Mouse (Mus musculus) heart, postnatal 10 days (tissue): ENCODE data around the gene 9530077C05Rik. TPM values are rescaled to one million over a fixed set of nuclear protein-coding genes. Genes with fewer than 3 reads are reported as not detected.
"Not testable (repeated sequence)": the region's sequence is repeated elsewhere in the genome, so short reads cannot be mapped to it uniquely, and the experiment has no call there.

ENCODE experiments used
- DNase-seq, 2 experiments: peaks; one replicate each; pipeline ENCODE4 v3.0.0; 2021
- intact Hi-C: fragments of 180-260 bp; cut with DNase I; formaldehyde crosslinking; loops from one replicate; pipeline ENCODE4 v1.15.1; 2025
- total RNA-seq, 2 experiments: library from RNA; stranded (reverse); gene quantifications; 2 replicates each; pipeline ENCODE4 v1.2.3; 2021

9530077C05Rik gene
- under 1 TPM; 0.35 to 0.43 TPM for total RNA-seq

DNA sequence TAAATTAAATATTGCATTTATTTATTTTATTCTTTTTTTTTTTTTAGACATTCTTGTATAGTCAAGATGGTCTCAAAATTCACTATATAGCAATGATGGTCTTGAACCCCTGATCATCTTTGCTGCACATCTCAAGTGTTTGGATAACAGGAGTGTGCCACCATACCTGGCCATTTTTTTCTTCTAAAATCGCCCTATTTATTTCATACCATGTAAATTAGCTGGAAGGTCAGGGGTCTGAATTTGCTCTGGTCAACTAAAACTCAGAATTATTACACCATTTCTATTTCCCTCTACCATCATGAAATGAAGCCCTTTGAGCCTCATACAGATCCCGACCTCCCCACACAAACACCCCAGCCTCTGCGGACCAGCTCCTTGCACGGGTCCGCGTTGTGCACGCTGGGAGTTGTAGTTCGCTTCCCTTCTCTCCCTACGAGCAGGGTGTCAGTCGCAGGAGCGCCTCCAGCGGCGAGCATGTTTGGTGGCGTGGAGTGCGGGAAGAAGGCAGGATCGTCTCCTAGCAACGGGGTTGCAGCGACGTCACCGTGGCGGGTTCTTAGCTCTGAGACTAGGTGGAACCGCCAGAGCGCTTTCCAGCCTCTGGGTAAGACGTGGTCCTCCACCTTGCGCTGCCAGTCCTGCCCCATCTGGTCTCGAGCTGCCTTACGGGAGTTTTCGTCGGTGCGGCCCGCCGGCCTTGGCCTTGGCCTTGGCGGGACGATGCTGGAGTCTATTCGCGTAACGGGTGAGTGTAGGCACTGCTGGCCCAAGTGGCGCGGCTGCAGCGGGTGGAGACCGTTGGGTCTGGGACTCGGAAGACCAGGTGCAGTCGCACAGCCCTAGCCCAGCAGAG lies at the start of gene 9530077C05Rik:
TSS of gene 9530077C05Rik (plus strand) at position 512 of the 856 bp plus-strand sequence.
- intact Hi-C loops = loop anchor here (2.0 to 5.0 kb wide), 2 partner anchors 180 to 254 kb away; partner anchors contain the start of gene Pigyl
- DNase-seq = peak; percentile 97 to 98

DNA sequence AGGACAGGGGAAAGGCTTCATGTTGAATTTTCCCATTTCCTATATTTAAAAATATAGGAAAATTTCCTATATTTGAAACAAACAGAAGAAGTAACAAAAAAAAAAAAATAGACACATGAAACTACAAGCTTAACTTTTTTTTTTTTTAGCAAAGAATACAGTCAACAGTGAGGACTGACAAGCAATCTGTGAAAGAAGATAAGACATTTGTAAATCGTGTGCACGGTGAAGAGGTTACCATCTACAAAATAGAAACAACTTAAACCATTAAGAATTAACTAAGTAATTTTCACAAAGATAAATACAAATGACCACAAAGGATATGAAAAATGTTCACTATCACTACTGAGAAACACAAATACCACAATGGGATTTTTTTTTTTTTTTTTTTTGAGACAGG lies 45.1 kb upstream of the 9530077C05Rik start:
- DNase-seq = no peak
- intact Hi-C loops = no loop called here

DNA sequence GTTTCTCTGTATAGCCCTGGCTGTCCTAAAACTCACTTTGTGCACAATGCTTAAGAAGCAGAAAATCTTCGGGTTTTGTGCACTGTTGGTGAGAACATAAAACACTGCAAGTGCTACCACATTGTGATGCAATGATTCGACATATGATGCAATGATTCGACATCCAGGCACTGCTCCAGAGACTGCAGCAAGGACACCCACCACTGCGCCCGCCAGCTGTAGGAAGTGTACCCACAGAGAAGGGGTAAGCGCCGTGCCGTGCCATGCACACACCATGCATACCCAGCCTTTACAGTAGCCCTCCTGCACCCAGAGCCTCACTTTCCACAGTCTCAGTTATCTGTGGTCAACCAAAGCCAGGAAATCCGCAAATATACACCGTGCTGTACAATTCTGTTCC lies 44.7 kb upstream of the 9530077C05Rik start:
- intact Hi-C loops = no loop called here
- DNase-seq = no peak

DNA sequence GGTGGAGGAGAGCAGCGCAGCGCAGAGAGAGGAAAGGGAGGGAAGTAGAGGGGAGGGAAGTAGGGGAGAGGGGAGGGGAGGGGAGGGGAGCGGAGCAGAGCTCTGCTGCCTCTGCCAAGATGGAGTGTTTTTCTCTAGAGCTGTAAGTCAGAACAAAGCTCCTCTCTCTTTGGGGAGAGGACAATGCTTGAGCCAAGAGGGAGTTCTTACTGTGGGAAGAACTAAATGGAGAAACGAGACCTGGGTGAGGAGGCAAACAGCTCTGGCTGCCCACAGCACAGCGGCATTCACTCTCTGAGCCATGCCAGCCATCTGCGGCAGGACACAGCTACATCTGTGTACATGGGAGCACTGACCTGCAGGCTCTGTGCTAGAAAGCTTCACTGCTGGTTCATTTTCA lies 43.3 kb upstream of the 9530077C05Rik start:
- intact Hi-C loops = no loop called here
- DNase-seq = no peak

DNA sequence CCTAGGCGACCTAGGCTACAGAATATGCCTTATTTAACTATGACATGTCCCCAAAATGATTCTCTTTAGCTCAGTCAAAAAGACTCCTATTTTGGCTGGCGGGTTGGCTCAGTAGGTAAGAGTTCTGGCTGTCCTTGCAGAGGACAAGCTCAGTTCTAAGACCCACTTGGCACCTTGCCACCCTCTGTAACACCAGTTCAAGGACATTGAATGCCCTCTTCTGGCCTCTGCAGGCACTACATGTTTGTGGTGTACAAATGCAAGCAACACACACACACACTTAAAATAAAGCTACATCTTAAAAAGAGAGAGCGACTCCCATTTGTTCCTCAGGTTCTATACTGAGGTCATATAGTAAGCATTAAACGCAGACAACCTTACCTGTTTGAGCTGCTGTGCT lies 38.6 kb upstream of the 9530077C05Rik start:
- no peak for DNase-seq
- intact Hi-C loops = no loop called here

DNA sequence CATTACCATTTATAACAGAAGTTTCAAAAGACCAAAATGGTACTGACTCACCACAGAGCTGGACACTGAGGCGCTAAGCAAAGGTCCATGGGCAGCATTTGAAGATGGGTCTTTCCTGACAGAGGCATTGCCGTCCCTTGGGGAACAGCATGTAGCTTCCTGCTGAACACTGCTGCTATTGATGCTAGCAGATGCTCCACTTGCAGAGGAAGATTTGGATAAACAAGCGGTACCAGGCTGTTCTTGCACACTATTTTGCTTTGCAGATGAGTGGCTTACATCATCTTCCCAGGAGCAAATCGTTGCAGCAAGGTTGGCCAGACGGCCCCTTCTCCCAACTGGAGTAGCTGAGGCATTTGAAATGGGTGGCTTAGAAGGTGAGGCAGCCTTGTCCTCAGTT lies 35.2 kb upstream of the 9530077C05Rik start:
- intact Hi-C loops = no loop called here

DNA sequence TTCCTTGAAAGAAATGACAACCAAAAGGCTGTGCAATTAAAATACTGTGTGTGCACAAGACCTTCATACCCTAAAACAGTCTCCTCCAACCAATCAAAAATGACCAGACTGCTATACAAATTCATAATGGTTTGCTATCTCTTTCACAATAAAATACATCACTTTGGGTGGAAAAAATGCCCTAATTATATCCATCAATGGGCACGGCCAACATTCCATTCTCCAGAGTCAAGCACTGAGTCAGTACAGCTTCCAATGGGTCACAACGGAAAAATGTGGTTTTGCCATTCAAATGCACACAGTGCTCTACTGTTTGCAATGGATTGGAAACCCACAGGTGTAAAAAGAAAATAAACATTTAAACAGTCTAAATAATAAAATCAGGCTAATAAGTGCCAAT lies 25.4 kb upstream of the 9530077C05Rik start:
- intact Hi-C loops = no loop called here

More for the DNA sequence above, 35.2 kb upstream of the 9530077C05Rik start:
- DNase-seq = no peak

DNA sequence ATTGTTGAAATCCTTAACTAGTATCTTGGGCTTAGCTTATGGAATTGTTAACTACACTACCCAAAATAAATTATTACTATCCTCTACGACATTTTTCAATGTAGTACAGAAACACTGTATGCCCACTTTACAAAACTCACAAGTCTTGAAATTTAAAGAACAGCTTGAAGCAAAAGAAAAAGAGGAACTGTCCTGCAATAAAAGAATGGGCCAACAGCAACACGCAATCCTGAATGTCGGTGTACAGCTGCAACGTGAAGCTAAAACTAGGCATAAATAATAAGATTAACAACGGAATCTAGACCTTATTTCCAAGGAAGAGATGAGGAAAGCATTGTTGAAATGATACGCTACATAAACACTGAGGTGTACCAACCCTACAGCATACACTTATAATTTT lies 23.4 kb upstream of the 9530077C05Rik start:
- no peak for DNase-seq
- intact Hi-C loops = no loop called here

More for the DNA sequence above, 25.4 kb upstream of the 9530077C05Rik start:
- no peak for DNase-seq

DNA sequence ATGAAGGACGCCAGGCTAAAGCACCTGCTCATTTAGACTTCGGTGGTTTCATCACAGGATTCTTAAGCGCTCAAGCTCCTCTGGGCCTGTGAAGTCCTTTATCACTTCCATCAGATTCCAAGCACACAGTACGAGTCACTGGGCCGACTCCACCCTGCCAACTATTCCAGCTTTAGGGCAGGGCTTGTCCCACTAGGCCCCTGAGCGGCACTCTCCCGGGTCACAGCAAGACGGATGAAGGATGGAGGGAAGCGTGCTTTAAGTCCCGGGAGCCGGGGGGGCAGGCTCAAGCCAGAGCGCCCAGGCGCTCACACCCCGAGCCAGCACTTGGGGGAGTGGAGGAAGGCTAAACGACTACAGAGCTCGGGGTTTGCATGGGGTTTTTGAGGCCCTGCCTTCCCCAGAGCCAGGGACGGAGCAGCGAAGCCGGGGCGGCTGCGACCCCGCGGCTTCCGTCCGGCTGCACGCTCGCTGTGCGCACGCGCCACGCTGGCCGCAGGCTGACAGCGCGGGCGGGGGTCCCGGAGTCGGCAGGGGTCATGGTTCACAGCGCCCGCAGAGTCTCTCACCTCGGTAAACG lies 22.8 kb upstream of the 9530077C05Rik start:
- intact Hi-C loops = no loop called here
- peak; percentile 45 to 52 for DNase-seq

DNA sequence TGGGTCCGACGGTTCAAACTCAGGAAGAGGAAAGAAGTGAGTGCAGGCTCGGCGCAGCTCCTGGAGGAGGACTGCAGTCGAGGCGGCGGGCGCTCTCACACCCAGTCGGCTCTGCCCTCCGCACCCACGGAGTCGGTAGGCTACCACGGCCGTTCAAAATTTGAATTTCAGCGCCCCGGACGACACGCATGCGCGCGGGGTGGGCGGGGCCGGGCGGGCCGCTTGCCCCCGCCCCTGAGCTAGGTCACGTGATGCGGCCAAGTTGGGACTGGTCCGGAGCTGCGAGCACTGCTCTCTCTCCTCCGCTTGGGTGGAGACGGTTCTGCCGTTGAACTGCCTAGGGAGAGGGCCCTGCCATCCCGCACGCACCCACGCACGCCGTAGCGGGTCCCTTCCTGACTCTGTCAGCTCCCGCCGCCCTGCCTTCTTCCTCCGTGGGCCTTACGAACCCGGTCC lies 22.3 kb upstream of the 9530077C05Rik start, which contains the start of gene Anln:
TSS of gene Anln (minus strand) at position 168 of the 456 bp plus-strand sequence.
- DNase-seq = peak; percentile 95 to 96
- intact Hi-C loops = no loop called here

DNA sequence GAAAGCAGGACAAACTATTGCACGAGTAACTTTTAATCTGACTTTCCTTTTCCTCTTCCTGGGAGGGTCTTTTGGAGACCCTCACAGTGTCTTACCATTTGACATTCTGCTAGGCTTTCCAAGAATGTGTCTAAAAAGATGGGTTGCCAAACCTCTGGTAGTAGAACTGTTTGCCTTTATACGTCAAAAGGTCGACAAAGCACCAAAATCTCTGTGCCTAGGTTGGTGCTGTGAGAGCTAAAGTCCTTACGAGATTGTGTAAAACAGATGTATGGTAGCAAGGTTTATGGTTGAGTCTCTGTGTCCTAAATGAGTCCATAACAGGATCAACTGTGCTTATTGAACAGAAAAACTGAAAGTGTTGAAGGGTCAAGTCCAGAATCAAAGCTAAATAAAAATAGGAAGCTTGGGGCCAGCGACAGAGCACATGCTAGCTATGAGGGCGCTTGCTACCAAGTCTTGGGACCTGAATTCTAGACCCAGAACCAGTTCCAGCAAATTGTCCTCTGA lies 21.5 kb upstream of the 9530077C05Rik start:
- no peak for DNase-seq
- intact Hi-C loops = no loop called here

DNA sequence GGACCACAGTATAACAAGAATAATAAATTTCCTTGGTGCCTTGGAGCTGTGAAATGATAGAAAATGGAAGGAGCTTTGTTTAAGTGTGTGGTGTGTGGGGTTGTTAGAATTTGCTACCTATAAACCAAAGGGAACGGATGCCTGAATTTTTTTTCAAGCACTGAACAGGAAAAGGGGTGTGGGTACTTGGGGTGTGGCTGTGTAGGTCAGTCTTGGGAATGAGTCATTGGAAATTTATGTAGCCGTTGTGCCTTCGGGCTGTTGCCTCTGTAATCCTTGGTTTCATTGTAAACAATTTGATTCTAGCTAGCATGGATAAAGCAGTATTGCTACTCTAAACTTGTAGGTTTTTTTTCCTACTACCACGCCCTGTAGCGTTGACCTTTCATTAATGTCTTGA lies 20.9 kb upstream of the 9530077C05Rik start:
- intact Hi-C loops = no loop called here
- DNase-seq = no peak

DNA sequence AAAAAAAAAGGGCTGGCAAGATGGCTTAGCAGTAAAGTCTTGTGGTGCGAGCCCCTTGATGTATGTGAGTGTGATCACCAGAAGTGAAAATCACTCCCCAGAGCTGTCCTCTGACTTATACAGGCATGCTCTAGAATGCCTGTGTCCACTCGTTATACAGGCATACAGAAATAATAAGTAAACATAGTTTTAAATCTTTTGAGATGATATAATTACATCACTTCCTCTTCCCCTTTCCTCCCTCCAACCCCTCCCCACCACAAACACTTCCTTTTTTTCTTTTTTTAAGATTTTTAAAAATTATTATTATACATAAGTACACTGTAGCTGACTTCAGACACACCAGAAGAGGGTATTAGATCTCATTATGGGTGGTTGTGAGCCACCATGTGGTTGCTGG lies 16.6 kb upstream of the 9530077C05Rik start:
- intact Hi-C loops = no loop called here
- no peak for DNase-seq

DNA sequence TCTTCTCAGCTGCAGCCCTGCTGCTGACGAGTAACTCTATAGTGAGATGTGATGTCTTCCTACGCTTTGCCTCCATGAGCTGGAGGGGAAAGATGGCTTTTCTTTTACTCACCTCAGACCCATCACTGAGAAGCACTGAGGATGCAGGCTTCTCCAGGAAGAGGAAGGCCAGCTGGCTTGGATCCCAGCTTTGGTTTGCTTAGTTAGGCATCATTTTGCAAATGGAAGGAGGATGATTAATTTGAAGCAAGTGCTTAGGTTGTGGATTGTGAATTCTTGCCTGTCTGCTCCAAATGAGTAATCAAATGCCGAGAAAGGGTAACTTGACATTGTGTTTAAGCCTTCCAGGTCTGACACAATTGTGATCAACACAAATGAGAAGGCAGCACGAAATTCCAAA lies 12.3 kb upstream of the 9530077C05Rik start:
- DNase-seq = no peak
- intact Hi-C loops = no loop called here

DNA sequence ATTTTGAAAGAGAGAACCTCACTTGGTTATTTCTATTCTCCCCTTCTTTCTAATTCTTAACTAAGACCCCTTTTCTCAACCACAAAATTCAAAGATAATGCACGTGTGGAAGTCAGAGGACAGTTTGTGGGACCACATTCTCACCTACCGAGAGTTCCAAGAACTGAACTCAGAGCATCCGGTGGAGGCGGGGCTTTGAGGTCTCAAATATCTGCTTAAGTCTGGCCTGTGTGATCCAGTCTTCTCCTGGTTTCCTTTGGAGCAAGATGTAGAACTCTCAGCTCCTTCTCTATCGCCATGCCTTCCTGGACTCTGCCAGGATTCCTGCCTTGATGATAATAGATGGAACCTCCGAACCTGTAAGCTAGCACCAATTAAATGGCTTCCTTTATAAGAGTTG lies 9.3 kb upstream of the 9530077C05Rik start:
- intact Hi-C loops = loop anchor here (10.0 kb wide), 1 partner anchor 337 kb away; no protein-coding TSS in a partner anchor
- no peak for DNase-seq

DNA sequence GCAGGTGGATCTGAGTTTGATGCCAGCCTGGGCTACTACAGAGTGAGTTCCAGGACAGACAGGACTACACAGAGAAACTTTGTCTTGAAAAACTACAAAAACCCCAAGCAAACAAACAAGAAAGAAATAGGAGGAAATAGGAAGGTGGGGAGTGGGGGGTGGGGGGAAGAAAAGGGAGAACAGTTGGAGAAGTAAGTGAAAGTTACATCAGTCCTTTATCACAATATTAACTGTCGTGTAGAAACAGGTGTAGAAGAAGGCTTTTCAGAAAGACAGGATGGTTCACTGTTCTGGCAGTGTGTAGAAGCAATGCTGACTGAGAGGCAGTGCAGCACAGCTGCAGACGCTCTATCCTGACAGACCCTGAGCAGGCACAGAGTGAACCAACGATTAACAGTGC lies 8.3 kb upstream of the 9530077C05Rik start:
- intact Hi-C loops = loop anchor here (10.0 kb wide), 1 partner anchor 338 kb away; no protein-coding TSS in a partner anchor

DNA sequence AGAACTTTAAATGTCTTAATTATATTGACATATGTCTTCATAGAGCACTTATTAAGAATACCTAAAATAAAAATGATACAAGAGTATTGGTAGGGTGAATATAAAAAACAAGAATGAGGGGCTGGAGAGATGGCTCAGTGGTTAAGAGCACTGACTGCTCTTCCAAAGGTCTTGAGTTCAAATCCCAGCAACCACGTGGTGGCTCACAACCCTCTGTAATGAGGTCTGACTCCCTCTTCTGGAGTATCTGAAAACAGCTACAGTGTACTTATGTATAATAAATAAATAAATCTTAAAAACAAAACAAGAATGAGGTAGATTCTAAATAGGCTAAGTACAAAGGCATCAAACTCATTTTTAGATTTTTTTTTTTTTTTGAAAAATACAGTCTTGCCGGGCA lies 7.8 kb upstream of the 9530077C05Rik start:
- intact Hi-C loops = loop anchor here (10.0 kb wide), 1 partner anchor 339 kb away; no protein-coding TSS in a partner anchor
- not testable (repeated sequence) for DNase-seq

More for the DNA sequence above, 8.3 kb upstream of the 9530077C05Rik start:
- DNase-seq = no peak

DNA sequence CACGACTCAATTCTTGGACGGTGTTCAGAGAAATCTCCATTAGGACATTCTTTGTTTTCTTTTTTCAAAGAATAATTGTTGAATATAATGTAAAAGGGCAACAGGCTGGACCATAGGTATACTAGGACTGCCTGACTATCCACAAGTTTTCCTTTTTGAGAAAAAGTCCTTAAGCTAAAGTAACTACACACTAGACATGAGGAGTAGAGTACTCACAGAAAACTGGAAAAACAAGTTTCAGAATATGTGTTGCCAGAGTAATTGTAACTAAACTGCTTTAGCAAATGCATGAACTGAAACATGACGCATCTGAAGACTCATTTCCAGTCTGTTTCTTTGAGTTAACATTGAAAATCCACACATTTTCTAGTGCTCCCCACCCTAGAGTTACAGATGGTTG lies 5.9 kb upstream of the 9530077C05Rik start:
- intact Hi-C loops = loop anchor here (10.0 kb wide), 1 partner anchor 341 kb away; no protein-coding TSS in a partner anchor
- DNase-seq = no peak

DNA sequence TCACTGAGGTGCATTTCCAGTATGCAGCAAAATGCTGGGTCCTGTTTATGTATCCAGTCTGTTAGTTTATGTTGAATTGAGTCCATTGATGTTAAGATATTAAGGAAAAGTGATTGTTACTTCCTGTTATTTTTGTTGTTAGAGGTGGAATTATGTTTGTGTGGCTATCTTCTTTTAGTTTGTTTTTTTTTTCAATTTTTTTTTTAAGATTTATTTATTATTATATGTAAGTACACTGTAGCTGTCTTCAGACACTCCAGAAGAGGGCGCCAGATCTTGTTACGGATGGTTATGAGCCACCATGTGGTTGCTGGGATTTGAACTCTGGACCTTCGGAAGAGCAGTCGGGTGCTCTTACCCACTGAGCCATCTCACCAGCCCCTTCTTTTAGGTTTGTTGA lies 3.7 kb upstream of the 9530077C05Rik start:
- not testable (repeated sequence) for DNase-seq
- intact Hi-C loops = loop anchor here (10.0 kb wide), 1 partner anchor 343 kb away; no protein-coding TSS in a partner anchor

DNA sequence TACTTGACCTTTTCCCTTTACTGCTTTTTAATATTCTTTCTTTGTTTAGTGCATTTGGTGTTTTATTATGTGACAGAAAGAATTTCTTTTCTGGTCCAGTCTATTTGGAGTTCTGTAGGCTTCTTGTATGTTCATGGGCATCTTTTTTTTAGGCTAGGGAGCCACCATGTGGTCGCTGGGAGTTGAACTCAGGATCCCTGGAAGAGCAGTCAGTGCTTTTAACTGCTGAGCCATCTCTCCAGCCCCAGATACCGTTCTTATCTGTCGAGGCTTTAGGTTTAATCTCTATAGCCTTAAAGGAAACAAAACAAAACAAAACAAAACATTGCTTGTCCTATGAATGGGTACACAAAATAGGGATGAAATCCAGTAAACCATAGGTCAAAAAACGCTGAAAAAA lies 3.0 kb upstream of the 9530077C05Rik start:
- intact Hi-C loops = loop anchor here (10.0 kb wide), 1 partner anchor 344 kb away; no protein-coding TSS in a partner anchor
- DNase-seq = not testable (repeated sequence)

DNA sequence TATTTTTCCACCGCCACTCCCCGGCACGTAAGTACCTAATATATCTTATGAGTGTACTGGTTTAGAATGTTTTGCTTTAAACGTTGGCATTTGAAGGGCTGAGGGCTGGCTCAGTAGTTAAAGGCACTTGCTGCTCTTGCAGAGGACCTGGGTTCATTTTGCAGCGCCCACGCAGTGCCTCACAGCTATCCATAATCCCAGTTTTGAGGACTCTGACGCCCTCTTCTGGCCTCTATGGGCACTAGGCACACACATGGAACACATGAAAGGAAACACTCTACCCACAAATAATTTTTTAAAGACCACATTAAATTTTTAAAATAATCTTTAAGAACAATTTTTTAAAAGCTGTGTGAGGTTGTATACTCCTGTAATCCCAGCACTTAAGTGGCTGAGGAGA lies 1.8 kb upstream of the 9530077C05Rik start:
- no peak for DNase-seq
- intact Hi-C loops = loop anchor here (10.0 kb wide), 1 partner anchor 345 kb away; no protein-coding TSS in a partner anchor
